Mouse (Mus musculus) C2C12 (cell line): Measurements from ENCODE around the gene Trpm1. TPM values are rescaled to one million over a fixed set of nuclear protein-coding genes. Genes with fewer than 3 reads are reported as not detected.

Source experiments
- H3K27me3 ChIP-seq: one replicate; pipeline ENCODE4 v1.6.1; 2011; ENCODE audit not compliant: control insufficient read depth, insufficient read depth, insufficient read length
- H3K36me3 ChIP-seq: one replicate; pipeline ENCODE4 v1.6.1; 2011; ENCODE audit not compliant: control insufficient read depth, insufficient read depth
- H3K4me3 ChIP-seq: one replicate; pipeline ENCODE4 v1.5.1; 2011; ENCODE audit warnings: mild to moderate bottlenecking, control low read depth; ENCODE audit not compliant: poor library complexity, insufficient read depth, severe bottlenecking
- H3K79me2 ChIP-seq: one replicate; pipeline ENCODE4 v1.6.1; 2011; ENCODE audit not compliant: control insufficient read depth, insufficient read depth
- H3K79me3 ChIP-seq: one replicate; pipeline ENCODE4 v1.6.1; 2011; ENCODE audit warnings: low read depth, control low read depth
- H3ac ChIP-seq: one replicate; pipeline ENCODE3; 2011; ENCODE audit warnings: low read depth; ENCODE audit not compliant: control insufficient read depth, insufficient read length
- CEBPB ChIP-seq: IDR thresholded peaks from one replicate; pipeline ENCODE4 v1.6.1; 2011; ENCODE audit warnings: low read depth, mild to moderate bottlenecking, control low read depth, moderate library complexity
- CTCF ChIP-seq: IDR thresholded peaks from one replicate; pipeline ENCODE4 v1.5.1; 2011; ENCODE audit not compliant: control insufficient read depth, insufficient read depth, insufficient read length
- FOSL1 ChIP-seq: IDR thresholded peaks from one replicate; pipeline ENCODE4 v1.8.0; 2011; ENCODE audit warnings: mild to moderate bottlenecking, low read length; ENCODE audit not compliant: poor library complexity, insufficient read depth, severe bottlenecking
- MAX ChIP-seq: IDR thresholded peaks from one replicate; pipeline ENCODE4 v1.6.1; 2011; ENCODE audit warnings: mild to moderate bottlenecking, control low read depth
- MYOD1 ChIP-seq: IDR thresholded peaks from one replicate; pipeline ENCODE4 v1.6.1; 2011; ENCODE audit warnings: low read depth; ENCODE audit not compliant: control insufficient read depth, insufficient read length
- MYOG ChIP-seq: IDR thresholded peaks from one replicate; pipeline ENCODE4 v1.6.1; 2011; ENCODE audit not compliant: control insufficient read depth, insufficient read length; ENCODE audit errors: extremely low read depth
- USF1 ChIP-seq: IDR thresholded peaks from one replicate; pipeline ENCODE4 v1.6.1; 2011; ENCODE audit warnings: low read depth, mild to moderate bottlenecking, control low read depth, moderate library complexity
- polyA plus RNA-seq: library from polyadenylated mRNA; unstranded; fragments of >200 nt; fragmentation: generic; extraction: Trizol; gene quantifications from one replicate; pipeline ENCODE4 v1.2.1, GENCODE M21; 2012; ENCODE audit warnings: missing spikeins

The Trpm1 gene
- polyA plus RNA-seq, 1 experiment: 0.02 TPM

DNA sequence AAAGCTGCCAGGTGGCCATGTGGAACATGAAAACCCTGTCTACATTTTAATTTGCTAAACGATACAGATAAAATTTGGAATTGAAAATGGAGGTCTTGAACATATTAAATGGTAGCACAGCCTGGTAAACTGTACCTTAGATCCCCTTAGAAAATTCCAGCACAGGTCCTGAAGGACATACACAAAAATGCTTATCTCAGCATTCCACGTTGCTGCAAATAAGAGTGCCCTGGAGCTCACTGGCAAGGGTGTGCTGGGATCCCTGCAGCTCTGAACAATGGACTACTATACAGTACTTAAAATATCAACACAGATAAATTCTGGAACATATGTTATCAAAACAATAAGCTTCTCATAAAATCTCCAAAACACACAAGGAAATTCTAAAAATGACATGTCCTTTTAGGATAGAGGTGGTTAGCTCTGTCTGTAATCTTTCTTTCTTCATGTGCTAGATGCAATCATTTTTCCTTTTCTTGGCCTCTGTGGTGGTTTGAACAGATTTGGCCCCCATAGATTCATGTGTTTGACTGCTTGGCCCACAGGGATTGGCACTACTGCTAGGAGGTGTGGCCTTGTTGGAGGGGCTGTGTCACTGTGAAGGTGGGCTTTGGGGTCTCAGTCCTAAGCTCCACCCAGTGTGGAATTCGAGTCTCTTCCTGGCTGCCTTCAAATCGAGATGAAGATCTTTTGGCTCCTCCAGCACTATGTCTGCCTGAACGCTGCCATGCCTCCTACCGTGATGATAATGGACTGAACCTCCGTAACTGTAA, 3.5 kb downstream of the Trpm1 start:
- no peak for TF ChIP-seq MYOD1
- Histone ChIP-seq H3ac (no peak overlapping the region), H3K36me3 (no peaks in the 10 kb centered on the region), H3K27me3 (no peaks in the 10 kb centered on the region), H3K79me3 (no peaks in the 10 kb centered on the region), H3K79me2 (no peaks in the 10 kb centered on the region), H3K4me3 (no peak overlapping the region)

- Histone ChIP-seq H3K4me3 (no peak overlapping the region), H3K36me3 (no peaks in the 10 kb centered on the region), H3ac (no peak overlapping the region), H3K79me2 (no peaks in the 10 kb centered on the region), H3K79me3 (no peaks in the 10 kb centered on the region), H3K27me3 (no peaks in the 10 kb centered on the region)
- TF ChIP-seq MYOD1: no peak
- no peak for TF ChIP-seq MYOG
- no peak for TF ChIP-seq MAX
- no peak for TF ChIP-seq USF1
- no peak for TF ChIP-seq FOSL1
- TF ChIP-seq CEBPB: no peak
- TF ChIP-seq CTCF: no peak
Observed at GRCm38 (mm10) chr7:64158281-64159055, 4.8 kb downstream of the Trpm1 start.

GRCm38 (mm10) chr7:64159056-64159542, 5.5 kb downstream of the Trpm1 start:
- Histone ChIP-seq H3K4me3 (no peak overlapping the region), H3K36me3 (no peaks in the 10 kb centered on the region), H3ac (no peak overlapping the region), H3K27me3 (no peaks in the 10 kb centered on the region), H3K79me3 (no peaks in the 10 kb centered on the region), H3K79me2 (no peaks in the 10 kb centered on the region)
- TF ChIP-seq MYOG: no peak
- no peak for TF ChIP-seq USF1
- no peak for TF ChIP-seq FOSL1
- no peak for TF ChIP-seq MYOD1
- TF ChIP-seq CTCF: no peak
- TF ChIP-seq CEBPB: no peak
- no peak for TF ChIP-seq MAX

DNA sequence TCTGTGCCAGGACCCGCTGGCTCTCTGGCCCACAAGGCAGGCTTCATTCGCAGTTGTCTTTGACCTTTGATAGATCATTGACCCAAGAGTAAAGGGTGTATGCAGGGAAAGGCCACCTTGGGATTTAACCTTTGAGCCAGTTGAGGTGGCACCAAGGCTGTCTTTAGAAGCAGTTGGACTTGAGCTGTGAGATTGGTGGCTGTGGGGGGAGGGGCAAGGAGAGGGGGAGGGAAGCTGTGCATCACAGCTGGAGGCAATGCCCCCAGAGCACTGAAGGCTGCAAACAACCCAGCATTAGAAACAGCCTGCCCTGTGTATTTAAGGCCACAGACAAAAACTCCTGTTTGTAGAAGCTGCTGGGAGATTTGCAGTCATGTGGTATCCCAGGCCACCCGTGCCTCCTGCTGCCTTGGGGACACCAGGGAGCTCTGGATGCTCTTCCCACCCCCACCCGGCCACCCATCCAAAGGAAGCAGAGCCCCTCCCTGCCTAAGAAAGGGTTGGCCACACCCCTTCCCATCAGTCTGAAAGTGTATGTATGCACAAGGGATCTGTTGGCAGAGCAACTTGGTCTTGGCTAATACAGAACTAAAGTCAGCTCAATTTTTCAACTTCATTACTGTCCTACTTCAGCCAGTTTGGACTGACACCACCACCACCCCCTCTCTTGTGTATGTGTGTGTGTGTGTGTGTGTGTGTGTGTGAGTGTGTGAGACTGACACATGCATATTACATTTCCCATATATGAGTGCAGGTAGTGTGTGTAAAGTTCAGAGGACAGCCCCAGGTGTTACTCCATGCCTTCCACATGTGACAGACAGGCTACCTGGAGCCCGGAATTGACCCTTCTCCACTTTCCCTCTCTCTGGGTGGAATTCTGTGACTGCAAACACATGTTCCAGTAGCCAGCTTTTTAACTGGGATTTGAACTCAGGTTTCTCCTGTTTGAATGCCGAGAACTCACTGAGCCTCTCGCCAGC, 6.3 kb downstream of the Trpm1 start:
- no peaks in the 10 kb centered on the region for H3K27me3 ChIP-seq
- H3K79me3 ChIP-seq: no peaks in the 10 kb centered on the region
- no peak overlapping the region for H3K4me3 ChIP-seq
- no peaks in the 10 kb centered on the region for H3K36me3 ChIP-seq
- no peak overlapping the region for H3ac ChIP-seq
- H3K79me2 ChIP-seq: no peaks in the 10 kb centered on the region
- no peak for TF ChIP-seq CEBPB
- no peak for TF ChIP-seq USF1
- TF ChIP-seq FOSL1: no peak
- TF ChIP-seq MYOD1: no peak
- no peak for TF ChIP-seq MAX
- TF ChIP-seq CTCF: no peak
- no peak for TF ChIP-seq MYOG

DNA sequence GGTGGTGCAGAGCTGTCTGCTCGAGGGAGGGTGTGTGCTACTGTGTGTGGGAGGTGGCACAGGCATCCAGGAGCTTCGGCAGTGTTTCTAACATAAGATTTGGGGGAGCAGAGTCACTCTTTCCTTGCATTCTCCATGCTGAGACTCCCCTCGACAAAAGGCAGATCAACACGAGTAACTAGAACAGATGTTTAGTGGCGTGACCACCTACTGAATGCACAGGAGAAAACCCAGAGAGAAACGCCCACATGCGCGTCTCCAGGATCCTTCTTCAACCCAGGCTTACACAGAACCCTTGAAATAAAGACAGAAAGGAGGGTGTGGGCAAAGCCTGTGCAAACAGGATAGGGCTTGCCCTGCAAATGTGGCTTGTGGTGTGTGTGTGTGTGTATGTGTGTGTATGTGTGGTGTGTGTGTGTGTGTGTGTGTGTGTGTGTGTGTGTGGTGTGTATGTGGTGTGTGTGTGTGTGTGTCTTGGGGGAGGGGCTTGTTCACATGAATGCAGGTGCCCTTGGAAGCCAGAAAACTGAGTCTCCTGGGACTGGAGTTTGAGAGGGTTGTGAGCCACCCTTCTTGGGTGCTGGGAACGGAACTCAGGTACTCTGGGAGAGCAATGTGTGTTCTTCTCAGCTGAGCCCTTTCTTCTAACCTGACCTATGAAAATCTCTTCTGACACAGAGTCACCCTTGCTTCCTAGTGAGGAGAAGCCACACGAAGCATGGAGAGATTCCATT, 7.3 kb downstream of the Trpm1 start:
- TF ChIP-seq MYOD1 (no peak), CTCF (no peak), CEBPB (no peak), MAX (no peak), USF1 (no peak), MYOG (no peak), FOSL1 (no peak)
- H3K27me3 ChIP-seq: no peaks in the 10 kb centered on the region
- H3K79me3 ChIP-seq: no peaks in the 10 kb centered on the region
- H3K79me2 ChIP-seq: no peaks in the 10 kb centered on the region
- no peak overlapping the region for H3K4me3 ChIP-seq
- no peaks in the 10 kb centered on the region for H3K36me3 ChIP-seq
- H3ac ChIP-seq: no peak overlapping the region
